Mouse (Mus musculus) CH12.LX (cell line): Measurements from ENCODE around the gene Golgb1. TPM values are rescaled to one million over a fixed set of nuclear protein-coding genes. Genes with fewer than 3 reads are reported as not detected.

Source experiments
- DNase-seq: peaks from one replicate; pipeline ENCODE4 v3.0.0-alpha.2; 2013; ENCODE audit errors: extremely low read depth
- H3K27ac ChIP-seq: 2 replicates; pipeline ENCODE4 v1.5.1; 2012; ENCODE audit warnings: low read depth, mild to moderate bottlenecking, control low read depth, moderate library complexity; ENCODE audit not compliant: insufficient read depth
- H3K27me3 ChIP-seq: replicated peaks from 2 replicates; pipeline ENCODE3; 2012; ENCODE audit warnings: inconsistent platforms
- H3K36me3 ChIP-seq, 2 experiments: replicated peaks in 1 of 2; 2 replicates each; pipeline versions ENCODE3 to v1.6.1; 2012; ENCODE audit warnings: inconsistent platforms in 1 of 2, low read length in 1 of 2, mild to moderate bottlenecking in 1 of 2, mixed read lengths in 1 of 2, moderate library complexity in 1 of 2; ENCODE audit not compliant: control insufficient read depth in 1 of 2, insufficient read depth in 1 of 2
- H3K4me1 ChIP-seq, 2 experiments: 2 replicates each; pipeline ENCODE4 v1.6.1; 2012; ENCODE audit warnings: inconsistent platforms in 1 of 2, moderate library complexity in 1 of 2; ENCODE audit not compliant: insufficient read depth in 2 of 2, control insufficient read depth in 1 of 2
- H3K4me2 ChIP-seq: 2 replicates; pipeline ENCODE4 v1.6.1; 2012; ENCODE audit warnings: low read depth, mild to moderate bottlenecking, control low read depth; ENCODE audit not compliant: poor library complexity, insufficient read depth, severe bottlenecking
- H3K4me3 ChIP-seq, 3 experiments: fragments of 150-350 bp in 1 of 3; sonication (generic) in 1 of 3; replicated peaks in 1 of 3; 2 replicates each; pipeline versions ENCODE3 to v1.5.1; 2011 to 2012; ENCODE audit warnings: low read depth in 2 of 3, low read length in 2 of 3, mild to moderate bottlenecking in 2 of 3, moderate library complexity in 2 of 3, control low read depth in 1 of 3, improper control_type of control experiment in 1 of 3, inconsistent platforms in 1 of 3, mixed read lengths in 1 of 3; ENCODE audit not compliant: poor library complexity in 1 of 3
- H3K79me2 ChIP-seq: replicated peaks from 2 replicates; pipeline ENCODE4 v1.6.1; 2012; ENCODE audit warnings: mild to moderate bottlenecking, moderate library complexity; ENCODE audit not compliant: control insufficient read depth, poor library complexity, insufficient read depth, severe bottlenecking; ENCODE audit errors: extremely low read depth
- H3K9ac ChIP-seq: 2 replicates; pipeline ENCODE4 v1.6.1; 2012; ENCODE audit warnings: low read depth, mild to moderate bottlenecking, control low read depth, moderate library complexity; ENCODE audit not compliant: insufficient read depth
- H3K9me3 ChIP-seq: replicated peaks from 2 replicates; pipeline ENCODE3; 2012; ENCODE audit warnings: low read length, inconsistent platforms, mixed read lengths
- BHLHE40 ChIP-seq: IDR thresholded peaks from 2 replicates; pipeline ENCODE4 v1.6.1; 2011; ENCODE audit warnings: mild to moderate bottlenecking, low read depth, low read length, improper control_type of control experiment
- CHD1 ChIP-seq: IDR thresholded peaks from 2 replicates; pipeline ENCODE4 v1.6.1; 2012; ENCODE audit warnings: low read depth, low read length, improper control_type of control experiment, inconsistent platforms
- CHD2 ChIP-seq: IDR thresholded peaks from 2 replicates; pipeline ENCODE4 v1.6.1; 2011; ENCODE audit warnings: low read length, improper control_type of control experiment
- CTCF ChIP-seq, 2 experiments: IDR thresholded peaks in 1 of 2; conservative IDR thresholded peaks in 1 of 2; 2 replicates each; pipeline ENCODE4 v1.5.1; 2011 to 2012; ENCODE audit warnings: low read depth in 2 of 2, low read length in 2 of 2, improper control_type of control experiment in 1 of 2, inconsistent platforms in 1 of 2, mild to moderate bottlenecking in 1 of 2, moderate library complexity in 1 of 2
- E2F4 ChIP-seq: IDR thresholded peaks from 2 replicates; pipeline ENCODE4 v1.6.1; 2011; ENCODE audit warnings: low read depth, low read length, improper control_type of control experiment; ENCODE audit not compliant: insufficient replicate concordance
- ELF1 ChIP-seq: IDR thresholded peaks from 2 replicates; pipeline ENCODE4 v1.6.1; 2014; ENCODE audit warnings: low read depth, mild to moderate bottlenecking, inconsistent platforms, low read length, improper control_type of control experiment
- EP300 ChIP-seq: IDR thresholded peaks from 2 replicates; pipeline ENCODE4 v1.6.1; 2011; ENCODE audit warnings: low read length, improper control_type of control experiment
- ETS1 ChIP-seq: conservative IDR thresholded peaks from 2 replicates; pipeline ENCODE4 v1.6.1; 2012; ENCODE audit warnings: low read depth, mild to moderate bottlenecking, inconsistent platforms, low read length, improper control_type of control experiment, moderate library complexity
- GABPA ChIP-seq: IDR thresholded peaks from 2 replicates; pipeline ENCODE4 v1.6.1; 2012; ENCODE audit warnings: low read depth, low read length, improper control_type of control experiment, inconsistent platforms; ENCODE audit not compliant: insufficient replicate concordance
- HCFC1 ChIP-seq: IDR thresholded peaks from 2 replicates; pipeline ENCODE4 v1.6.1; 2012; ENCODE audit warnings: low read depth, mild to moderate bottlenecking, inconsistent platforms, low read length, improper control_type of control experiment
- JUN ChIP-seq: IDR thresholded peaks from 2 replicates; pipeline ENCODE4 v1.6.1; 2011; ENCODE audit warnings: low read depth, mild to moderate bottlenecking, low read length, improper control_type of control experiment, moderate library complexity; ENCODE audit not compliant: insufficient read depth
- KAT2A ChIP-seq: IDR thresholded peaks from 2 replicates; pipeline ENCODE4 v1.6.1; 2012; ENCODE audit warnings: low read length, improper control_type of control experiment, inconsistent platforms; ENCODE audit not compliant: insufficient replicate concordance
- MAFK ChIP-seq: IDR thresholded peaks from 2 replicates; pipeline ENCODE4 v1.6.1; 2011; ENCODE audit warnings: low read length, improper control_type of control experiment; ENCODE audit not compliant: insufficient replicate concordance
- MAX ChIP-seq: IDR thresholded peaks from 2 replicates; pipeline ENCODE4 v1.6.1; 2011; ENCODE audit warnings: low read length, improper control_type of control experiment
- MAZ ChIP-seq: IDR thresholded peaks from 2 replicates; pipeline ENCODE4 v1.6.1; 2012; ENCODE audit warnings: low read depth, mild to moderate bottlenecking, inconsistent platforms, low read length, improper control_type of control experiment, moderate library complexity
- MEF2A ChIP-seq: IDR thresholded peaks from 2 replicates; pipeline ENCODE4 v1.6.1; 2014; ENCODE audit warnings: low read depth, mild to moderate bottlenecking, inconsistent platforms, low read length, improper control_type of control experiment, borderline replicate concordance
- MXI1 ChIP-seq: IDR thresholded peaks from 2 replicates; pipeline ENCODE4 v1.6.1; 2011; ENCODE audit warnings: mild to moderate bottlenecking, low read depth, low read length, improper control_type of control experiment
- NRF1 ChIP-seq: IDR thresholded peaks from 2 replicates; pipeline ENCODE4 v1.6.1; 2014; ENCODE audit warnings: low read depth, mild to moderate bottlenecking, inconsistent platforms, low read length, improper control_type of control experiment, moderate library complexity
- PAX5 ChIP-seq: IDR thresholded peaks from 2 replicates; pipeline ENCODE4 v1.6.1; 2012; ENCODE audit warnings: low read length, inconsistent platforms, mixed read lengths
- POLR2A ChIP-seq: IDR thresholded peaks from 2 replicates; pipeline ENCODE4 v1.6.1; 2011; ENCODE audit warnings: low read depth, mild to moderate bottlenecking, improper control_type of control experiment, low read length
- RAD21 ChIP-seq: IDR thresholded peaks from 2 replicates; pipeline ENCODE4 v1.6.1; 2011; ENCODE audit warnings: low read depth, mild to moderate bottlenecking, low read length, improper control_type of control experiment, moderate library complexity
- RCOR1 ChIP-seq: conservative IDR thresholded peaks from 2 replicates; pipeline ENCODE4 v1.6.1; 2012; ENCODE audit warnings: low read depth, mild to moderate bottlenecking, inconsistent platforms, low read length, improper control_type of control experiment
- SIN3A ChIP-seq: IDR thresholded peaks from 2 replicates; pipeline ENCODE4 v1.6.1; 2012; ENCODE audit warnings: low read length, improper control_type of control experiment, inconsistent platforms
- SMC3 ChIP-seq: IDR thresholded peaks from 2 replicates; pipeline ENCODE4 v1.6.1; 2011; ENCODE audit warnings: low read depth, low read length, improper control_type of control experiment
- TBP ChIP-seq: conservative IDR thresholded peaks from 2 replicates; pipeline ENCODE4 v1.6.1; 2011; ENCODE audit warnings: low read depth, low read length, improper control_type of control experiment
- TCF12 ChIP-seq: IDR thresholded peaks from 2 replicates; pipeline ENCODE4 v1.6.1; 2014; ENCODE audit warnings: low read depth, mild to moderate bottlenecking, inconsistent platforms, low read length, improper control_type of control experiment
- UBTF ChIP-seq: IDR thresholded peaks from 2 replicates; pipeline ENCODE4 v1.6.1; 2012; ENCODE audit warnings: low read depth, mild to moderate bottlenecking, inconsistent platforms, low read length, improper control_type of control experiment, moderate library complexity
- USF1 ChIP-seq: IDR thresholded peaks from 2 replicates; pipeline ENCODE4 v1.6.1; 2014; ENCODE audit warnings: low read depth, mild to moderate bottlenecking, inconsistent platforms, low read length, improper control_type of control experiment
- USF2 ChIP-seq: conservative IDR thresholded peaks from 2 replicates; pipeline ENCODE4 v1.6.1; 2011; ENCODE audit warnings: low read depth, low read length, improper control_type of control experiment
- ZC3H11A ChIP-seq: IDR thresholded peaks from 2 replicates; pipeline ENCODE4 v1.6.1; 2012; ENCODE audit warnings: low read depth, mild to moderate bottlenecking, inconsistent platforms, low read length, improper control_type of control experiment
- ZKSCAN1 ChIP-seq: IDR thresholded peaks from 2 replicates; pipeline ENCODE4 v1.6.1; 2012; ENCODE audit warnings: low read depth, inconsistent platforms, low read length, improper control_type of control experiment, borderline replicate concordance
- ZMIZ1 ChIP-seq: IDR thresholded peaks from 2 replicates; pipeline ENCODE4 v1.6.1; 2012; ENCODE audit warnings: low read depth, mild to moderate bottlenecking, inconsistent platforms, low read length, improper control_type of control experiment
- ZNF384 ChIP-seq: IDR thresholded peaks from 2 replicates; pipeline ENCODE4 v1.6.1; 2012; ENCODE audit warnings: low read depth, low read length, improper control_type of control experiment, inconsistent platforms
- dilution Hi-C: fragments of 300-500 bp; cut with MboI; formaldehyde crosslinking; loops from 2 replicates; pipeline ENCODE4 v1.14.3; 2020; ENCODE audit warnings: low sequenced_read_pairs; ENCODE audit not compliant: extremely low pct_unique_long_range_greater_than_20kb, extremely low pct_ligation_motif_present
- in situ Hi-C: fragments of 300-500 bp; cut with MboI; formaldehyde crosslinking; loops from 3 replicates; pipeline ENCODE4 v1.14.3; 2019; ENCODE audit warnings: low sequenced_read_pairs, low pct_ligation_motif_present, low pct_unique_long_range_greater_than_20kb, mixed read lengths
- polyA plus RNA-seq: library from polyadenylated mRNA; unstranded; fragments of >175 nt; gene quantifications from 2 replicates; pipeline ENCODE4 v1.2.1, GENCODE M21; 2012; ENCODE audit warnings: low read depth; ENCODE audit not compliant: insufficient read length
- total RNA-seq, 2 experiments: library from RNA; depleted of rRNA; stranded (reverse); fragments of 300-350 nt in 1 of 2; fragments of >200 nt in 1 of 2; gene quantifications; 2 replicates each; pipeline ENCODE4 v1.2.3; 2012 to 2014

The Golgb1 gene
- total and polyA plus RNA-seq, 3 experiments, result 65.6 to 112 (median 96.8) TPM

- TF ChIP-seq PAX5 (no peak), MEF2A (0 out of 2 replicates have a peak, but pooled peaks have one; percentile 38), E2F4 (no peak), USF1 (no peak), CTCF (conservative IDR thresholded peaks at IDR 0.05 in 1 of 2, IDR thresholded peaks at IDR 0.05 in 1 of 2; ENCODE audit: low read depth in 2 of 2, low read length in 2 of 2) (no peak), ELF1 (no peak), EP300 (peak; percentile 99), MXI1 (peak; percentile 9; the same call in 1 of the 2 replicates), KAT2A (no peak), UBTF (no peak), ETS1 (peak; percentile 68)
- TF ChIP-seq, all 38 proteins: peak for 14
Observed at GRCm38 (mm10) chr16:36920410-36920809, 45.5 kb downstream of the Golgb1 start (continued).

- Histone ChIP-seq H3K4me1 (peaks cover 21 to 69% of the 10 kb centered on the region in 2 experiments), H3K9me3 (no peaks in the 10 kb centered on the region), H3K4me2 (peak overlapping the region; percentile 32), H3K4me3 (peak overlapping the region in 1 of 3 experiments; percentile 2), H3K36me3 (peaks cover 42 to 83% of the 10 kb centered on the region in 2 experiments), H3K27me3 (no peaks in the 10 kb centered on the region), H3K9ac (peak overlapping the region; percentile 41; the same call in 1 of the 2 replicates), H3K27ac (peak overlapping the region; percentile 62), H3K79me2 (peaks cover 13% of the 10 kb centered on the region)
- in situ Hi-C loops (no loop called here), dilution Hi-C loops (no loop called here)
- no peak for DNase-seq
- TF ChIP-seq JUN (no peak), PAX5 (no peak), BHLHE40 (peak; percentile 56), USF1 (no peak), TBP (no peak), EP300 (peak; percentile 65; the same call in 1 of the 2 replicates), KAT2A (0 out of 2 replicates have a peak, but pooled peaks have one; percentile 38), MAX (0 out of 2 replicates have a peak, but pooled peaks have one; percentile 40), CTCF (conservative IDR thresholded peaks at IDR 0.05 in 1 of 2, IDR thresholded peaks at IDR 0.05 in 1 of 2; ENCODE audit: low read depth in 2 of 2, low read length in 2 of 2) (no peak), SIN3A (peak; percentile 52; the same call in 1 of the 2 replicates), ZMIZ1 (0 out of 2 replicates have a peak, but pooled peaks have one; percentile 32), MAFK (no peak), E2F4 (0 out of 2 replicates have a peak, but pooled peaks have one; percentile 14), ZKSCAN1 (no peak), TCF12 (peak; percentile 35; the same call in 1 of the 2 replicates), NRF1 (no peak), MAZ (0 out of 2 replicates have a peak, but pooled peaks have one; percentile 46), UBTF (no peak), GABPA (no peak), ZC3H11A (no peak), ETS1 (peak; percentile 47), HCFC1 (no peak), RCOR1 (no peak), SMC3 (no peak), ELF1 (peak; percentile 19; the same call in 1 of the 2 replicates), CHD1 (no peak), USF2 (no peak), CHD2 (0 out of 2 replicates have a peak, but pooled peaks have one; percentile 7), ZNF384 (no peak), MEF2A (peak; percentile 36; the same call in 1 of the 2 replicates), RAD21 (no peak), POLR2A (no peak)
Observed at GRCm38 (mm10) chr16:36921067-36921613, 46.2 kb downstream of the Golgb1 start.
